ENCODE assay signal across 24 mouse cellular contexts in genomic region chr13:38819526-38819925, GRCm38 (mm10).
DNase-seq lines count a peak whose midpoint lies in the region; ATAC-seq and TF ChIP-seq lines count a peak whose summit lies in the region.
"Had no signal": no experiment of that assay in that cellular context is flagged by ENCODE, and none has a peak within 500 bp of the region (broad histone marks: within the 10 kb centered on the region; RNA-seq: fewer than 3 reads in every experiment).

No protein-coding gene starts in this region.

- no peaks in the 10 kb centered on the region for H3K36me3 ChIP-seq in liver, embryonic 11.5 days (ENCODE audit: control insufficient read depth, insufficient read depth, low read length)
- H3K36me3 ChIP-seq: embryonic facial prominence, embryonic 13.5 days; embryonic facial prominence, embryonic 15.5 days; forebrain, embryonic 10.5 days; forebrain, embryonic 12.5 days; G1E had no signal

- TF ChIP-seq CTCF in left cerebral cortex, adult 2 months (IDR thresholded peaks at IDR 0.05), result no peak
- TF ChIP-seq CTCF in cortical plate, adult 2 months (IDR thresholded peaks at IDR 0.05; ENCODE audit: extremely low read depth, insufficient read depth, low read length), result no peak

- H3K9me3 ChIP-seq in liver, embryonic 11.5 days (ENCODE audit: control insufficient read depth, low read length), result no peaks in the 10 kb centered on the region
- H3K9me3 ChIP-seq: embryonic facial prominence, embryonic 13.5 days; embryonic facial prominence, embryonic 15.5 days; forebrain, embryonic 10.5 days; forebrain, embryonic 12.5 days; G1E had no signal

- no peak overlapping the region for H3K4me3 ChIP-seq in left cerebral cortex, adult 2 months
- no peak overlapping the region for H3K4me3 ChIP-seq in cortical plate, adult 2 months (ENCODE audit: insufficient read depth, low read length)
- H3K4me3 ChIP-seq in liver, embryonic 11.5 days (ENCODE audit: low read depth, low read length), result no peak overlapping the region
- H3K4me3 ChIP-seq: embryonic facial prominence, embryonic 13.5 days; embryonic facial prominence, embryonic 15.5 days; erythroblast, embryonic 14.5 days; forebrain, embryonic 10.5 days; forebrain, embryonic 12.5 days had no signal

- H3K9ac ChIP-seq in liver, embryonic 11.5 days (ENCODE audit: low read depth, low read length), result no peak overlapping the region
- H3K9ac ChIP-seq: embryonic facial prominence, embryonic 13.5 days; embryonic facial prominence, embryonic 15.5 days; forebrain, embryonic 12.5 days had no signal

- H3K4me1 ChIP-seq in cortical plate, adult 2 months (ENCODE audit: control insufficient read depth, insufficient read depth, low read length), result peaks cover 2% of the 10 kb centered on the region; the same call in 1 of the 2 replicates
- H3K4me1 ChIP-seq in liver, embryonic 11.5 days (replicated peaks; ENCODE audit: control insufficient read depth, insufficient read depth, low read length), result no peaks in the 10 kb centered on the region
- H3K4me1 ChIP-seq: embryonic facial prominence, embryonic 13.5 days; embryonic facial prominence, embryonic 15.5 days; forebrain, embryonic 12.5 days had no signal

- intact Hi-C loops in left cerebral cortex, adult 2 months (cut with DNase I), result loop anchor here (5.0 kb wide), 1 partner anchor 62 kb away; no protein-coding TSS in a partner anchor
- intact Hi-C loops in left cerebral cortex, postnatal 14 days (cut with DNase I), result no loop called here

- 78% methylated on average over 3 of the region's 3 CpGs for WGBS in liver, embryonic 11.5 days

- H3K27ac ChIP-seq in left cerebral cortex, adult 2 months, result peak overlapping the region; percentile 57; the same call in 1 of the 2 replicates
- peak overlapping the region; percentile 87; the same call in 1 of the 2 replicates for H3K27ac ChIP-seq in cortical plate, adult 2 months (ENCODE audit: insufficient read depth, low read length)
- H3K27ac ChIP-seq in liver, embryonic 11.5 days (ENCODE audit: low read depth, low read length), result no peak overlapping the region
- H3K27ac ChIP-seq: embryonic facial prominence, embryonic 13.5 days; embryonic facial prominence, embryonic 15.5 days; forebrain, embryonic 10.5 days; forebrain, embryonic 12.5 days had no signal

- H3K4me2 ChIP-seq in liver, embryonic 11.5 days, result no peak overlapping the region
- H3K4me2 ChIP-seq: embryonic facial prominence, embryonic 13.5 days; embryonic facial prominence, embryonic 15.5 days; forebrain, embryonic 12.5 days had no signal

- TF ChIP-seq POLR2A in cortical plate, adult 2 months (IDR thresholded peaks at IDR 0.05; ENCODE audit: extremely low read depth, insufficient read depth, low read length), result no peak

- no peak for DNase-seq in left cerebral cortex, adult 2 months (ENCODE audit: extremely low spot score in 1 of 2, low spot score in 2 of 2)
- no peak for DNase-seq in left cerebral cortex, postnatal 14 days (ENCODE audit: low spot score in 2 of 2)
- peak; percentile 85 for DNase-seq in R1 (ENCODE audit: low read depth, low spot score)
- no peak for DNase-seq in adrenal gland, postnatal 14 days
- no peak for DNase-seq in liver, embryonic 11.5 days (ENCODE audit: low spot score)
- DNase-seq: adrenal gland, adult 8-10 months; adrenal gland, postnatal 36 days; cerebellum, adult 11-12 months; cerebellum, adult 2 months; cerebellum, adult 9-10 months; cerebellum, postnatal 10 days; cerebellum, postnatal 25 days; embryo, embryonic 11 days had no signal

- no peaks in the 10 kb centered on the region for H3K27me3 ChIP-seq in liver, embryonic 11.5 days (replicated peaks; ENCODE audit: control insufficient read depth, insufficient read depth, low read length)
- H3K27me3 ChIP-seq: embryonic facial prominence, embryonic 13.5 days; embryonic facial prominence, embryonic 15.5 days; forebrain, embryonic 12.5 days; Patski had no signal

- no peak for ATAC-seq in liver, embryonic 11.5 days (replicated peaks; ENCODE audit: low FRiP score)
- ATAC-seq: activated CD4-positive, CD25-positive, alpha-beta regulatory T cell, adult 4 months; forebrain, embryonic 14.5 days; forebrain, embryonic 16.5 days; Patski had no signal
